ENCODE assay signal across 17 mouse cellular contexts in the genomic region with DNA sequence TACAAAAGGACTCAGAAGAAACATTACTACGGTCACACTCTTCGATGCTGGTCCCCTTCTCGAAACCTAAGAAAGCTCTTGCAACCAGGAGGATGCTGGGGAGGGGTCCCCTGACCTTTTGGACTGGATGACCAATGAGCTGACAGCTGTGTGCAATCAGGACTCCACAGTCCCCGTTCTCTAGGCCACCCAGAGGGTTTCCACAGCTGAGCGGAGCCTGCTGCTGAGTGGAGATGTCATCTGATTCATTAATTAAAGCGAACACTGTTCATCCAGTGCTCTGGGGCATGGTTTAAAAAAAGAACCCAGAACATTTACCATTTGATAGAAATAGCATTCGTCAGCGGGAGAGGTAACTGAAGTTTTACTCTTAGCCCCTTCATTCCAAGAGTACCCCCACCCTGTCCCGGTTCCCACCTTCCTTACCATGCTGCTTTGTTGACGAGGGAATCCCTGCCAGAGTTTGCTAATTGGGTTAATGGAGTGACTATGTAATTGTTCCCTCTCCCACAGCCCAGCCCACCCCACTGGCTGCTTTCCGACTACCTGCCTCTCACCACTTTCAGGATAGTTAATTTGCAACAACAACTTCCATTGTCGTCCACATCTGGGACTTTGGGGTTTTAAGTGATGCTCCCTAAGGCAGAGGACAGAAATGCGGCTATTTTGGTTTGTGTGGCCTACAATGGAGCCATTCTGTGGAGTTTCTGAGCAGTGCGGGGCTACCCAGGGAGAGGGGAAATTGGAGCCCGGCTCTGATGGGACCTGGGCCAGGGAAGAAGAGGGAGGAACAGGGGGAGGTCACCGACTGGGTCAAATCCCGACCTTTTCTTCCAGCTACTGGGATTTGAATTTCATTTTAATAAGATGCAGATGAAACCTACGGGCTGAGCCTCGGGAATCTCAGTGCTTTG. TPM values are rescaled to one million over a fixed set of nuclear protein-coding genes. Genes with fewer than 3 reads are reported as not detected.
DNase-seq lines count a peak whose midpoint lies in the region; ATAC-seq and TF ChIP-seq lines count a peak whose summit lies in the region.
"Had no signal": no experiment of that assay in that cellular context is flagged by ENCODE, and none has a peak within 500 bp of the region (broad histone marks: within the 10 kb centered on the region; RNA-seq: fewer than 3 reads in every experiment).

No protein-coding gene starts in this region.

- H3K9me3 ChIP-seq in forebrain, embryonic 10.5 days: no peaks in the 10 kb centered on the region
- H3K9me3 ChIP-seq in forebrain, postnatal 0 days (ENCODE audit: low read length): no peaks in the 10 kb centered on the region
- H3K9me3 ChIP-seq in embryonic facial prominence, embryonic 13.5 days: no peaks in the 10 kb centered on the region
- H3K9me3 ChIP-seq: neural tube, embryonic 13.5 days had no signal

- H3K36me3 ChIP-seq in forebrain, embryonic 10.5 days (replicated peaks): no peaks in the 10 kb centered on the region
- no peaks in the 10 kb centered on the region for H3K36me3 ChIP-seq in forebrain, postnatal 0 days (ENCODE audit: insufficient read depth)
- H3K36me3 ChIP-seq in embryonic facial prominence, embryonic 13.5 days: no peaks in the 10 kb centered on the region
- H3K36me3 ChIP-seq: neural tube, embryonic 13.5 days had no signal

- no peak for DNase-seq in forebrain, embryonic 10.5 days (ENCODE audit: extremely low spot score, low spot score)
- no peak for DNase-seq in forebrain, postnatal 0 days
- peak in 1 of 2 experiments; percentile 36 for DNase-seq in layer of hippocampus, adult 2 months (ENCODE audit: low spot score in 2 of 2)
- no peak for DNase-seq in layer of hippocampus, adult 9-10 months (ENCODE audit: low spot score)
- peak; percentile 66 for DNase-seq in mesoderm, embryonic 11.5 days (ENCODE audit: low read depth, low spot score)
- no peak for DNase-seq in frontal cortex, postnatal 14 days (ENCODE audit: low spot score in 2 of 2)
- DNase-seq in testis, postnatal 14 days (ENCODE audit: low spot score): no peak
- DNase-seq: thymus, adult 18-20 months had no signal

- H3K4me3 ChIP-seq in forebrain, embryonic 10.5 days: no peak overlapping the region
- no peak overlapping the region for H3K4me3 ChIP-seq in forebrain, postnatal 0 days (ENCODE audit: low read depth, low read length)
- no peak overlapping the region for H3K4me3 ChIP-seq in layer of hippocampus, adult 2 months
- H3K4me3 ChIP-seq in embryonic facial prominence, embryonic 13.5 days: no peak overlapping the region
- H3K4me3 ChIP-seq: neural tube, embryonic 13.5 days had no signal

- no peak overlapping the region for H3K4me2 ChIP-seq in forebrain, postnatal 0 days (ENCODE audit: low read depth)
- H3K4me2 ChIP-seq in embryonic facial prominence, embryonic 13.5 days: peak overlapping the region; percentile 1
- H3K4me2 ChIP-seq: neural tube, embryonic 13.5 days had no signal

- 19% methylated on average over 19 of the region's 19 CpGs for WGBS in forebrain, embryonic 10.5 days
- WGBS in forebrain, postnatal 0 days: 14% methylated on average over 19 of the region's 19 CpGs
- 12% methylated on average over 19 of the region's 19 CpGs for WGBS in embryonic facial prominence, embryonic 13.5 days

- TF ChIP-seq CTCF in forebrain, postnatal 0 days (IDR thresholded peaks at IDR 0.05; ENCODE audit: low read depth): no peak
- no peak for TF ChIP-seq CTCF in layer of hippocampus, adult 2 months (conservative IDR thresholded peaks at IDR 0.05)

- H3K27me3 ChIP-seq in forebrain, embryonic 10.5 days (ENCODE audit: poor library complexity, severe bottlenecking): peaks cover 6% of the 10 kb centered on the region; the same call in 1 of the 2 replicates
- H3K27me3 ChIP-seq in forebrain, postnatal 0 days (ENCODE audit: insufficient read depth, low read length): 0 out of 2 replicates have a peak, but pooled peaks cover 6% of the 10 kb centered on the region
- H3K27me3 ChIP-seq in embryonic facial prominence, embryonic 13.5 days: no peaks in the 10 kb centered on the region
- H3K27me3 ChIP-seq: neural tube, embryonic 13.5 days had no signal

- ATAC-seq in forebrain, postnatal 0 days: no peak
- no peak for ATAC-seq in embryonic facial prominence, embryonic 13.5 days (ENCODE audit: insufficient number of reproducible peaks, insufficient read depth, low FRiP score, low TSS enrichment, low read depth)

- H3K4me1 ChIP-seq in forebrain, embryonic 10.5 days: peaks cover 54% of the 10 kb centered on the region
- H3K4me1 ChIP-seq in forebrain, postnatal 0 days (ENCODE audit: insufficient read depth): 0 out of 2 replicates have a peak, but pooled peaks cover 3% of the 10 kb centered on the region
- H3K4me1 ChIP-seq in embryonic facial prominence, embryonic 13.5 days: peaks cover 62% of the 10 kb centered on the region

- no peak overlapping the region for H3K9ac ChIP-seq in forebrain, postnatal 0 days
- H3K9ac ChIP-seq in embryonic facial prominence, embryonic 13.5 days: no peak overlapping the region
- H3K9ac ChIP-seq: neural tube, embryonic 13.5 days had no signal

- peak overlapping the region; percentile 61 for H3K27ac ChIP-seq in forebrain, embryonic 10.5 days
- H3K27ac ChIP-seq in forebrain, postnatal 0 days (ENCODE audit: low read depth, low read length): no peak overlapping the region
- peak overlapping the region; percentile 44; the same call in 1 of the 2 replicates for H3K27ac ChIP-seq in layer of hippocampus, adult 2 months
- no peak overlapping the region for H3K27ac ChIP-seq in embryonic facial prominence, embryonic 13.5 days
- H3K27ac ChIP-seq: neural tube, embryonic 13.5 days had no signal

RNA-seq across cellular contexts. Expression of a gene that starts 10.7 kb away (rescaled TPM):
- 157 and 159 TPM in 2 replicates for polyA plus RNA-seq in forebrain, embryonic 10.5 days (2016; fragmentation: Nextera tagmentation; extraction: Ambion mirVana)
- 82.9 and 90.1 TPM in 2 replicates for total RNA-seq in forebrain, postnatal 0 days (2014; rRNA removed)
- polyA plus RNA-seq in forebrain, postnatal 0 days (2015; fragmentation: Nextera tagmentation; extraction: Ambion mirVana): 150 and 179 TPM in 2 replicates
- 10 to 100 TPM; 62.7 to 67.2 TPM for total RNA-seq in layer of hippocampus, adult 2 months (2021)
- 163 and 166 TPM in 2 replicates for polyA plus RNA-seq in embryonic facial prominence, embryonic 13.5 days (2015; fragmentation: Nextera tagmentation; extraction: Ambion mirVana)

RNA-seq across cellular contexts. Expression of a gene that starts 50.4 kb away (rescaled TPM):
- not detected in 2 replicates for polyA plus RNA-seq in forebrain, embryonic 10.5 days (2016; fragmentation: Nextera tagmentation; extraction: Ambion mirVana)
- total RNA-seq in forebrain, postnatal 0 days (2014; rRNA removed): not detected in 2 replicates
- not detected in 2 replicates for polyA plus RNA-seq in forebrain, postnatal 0 days (2015; fragmentation: Nextera tagmentation; extraction: Ambion mirVana)
- total RNA-seq in layer of hippocampus, adult 2 months (2021): not detected
- not detected in 2 replicates for polyA plus RNA-seq in embryonic facial prominence, embryonic 13.5 days (2015; fragmentation: Nextera tagmentation; extraction: Ambion mirVana)
- total RNA-seq: adrenal gland, adult 18-20 months; granulocyte monocyte progenitor cell, adult 5-6 weeks; hematopoietic stem cell, adult 5-6 weeks; layer of hippocampus, postnatal 10 days; liver, adult 2 months; MEL had no signal
- polyA plus RNA-seq: liver, adult 2 months; neural tube, embryonic 13.5 days; small intestine, adult 2 months had no signal

Comparison
In these comparisons a context has a peak if more than half of its experiments do, and no peak if none do; other contexts are left out.
1. H3K27ac ChIP-seq: peak in forebrain, embryonic 10.5 days (single experiment) and layer of hippocampus, adult 2 months (single experiment); none in forebrain, postnatal 0 days (single experiment) and embryonic facial prominence, embryonic 13.5 days (single experiment).